Comparison of ENCODE assay signal across 19 mouse cellular contexts in genomic region chr6:52027181-52027580, GRCm38 (mm10).
"Had no signal": no experiment of that assay in that cellular context is flagged by ENCODE, and none has a peak within 500 bp of the region (broad histone marks: within the 10 kb centered on the region; RNA-seq: fewer than 3 reads in every experiment).

No protein-coding gene starts in this region.

- H3K9me3 ChIP-seq: midbrain, embryonic 10.5 days; neural tube, embryonic 13.5 days; neural tube, embryonic 15.5 days; stomach, embryonic 15.5 days had no signal

- H3K27me3 ChIP-seq: midbrain, embryonic 12.5 days; neural tube, embryonic 13.5 days; neural tube, embryonic 15.5 days; stomach, embryonic 15.5 days had no signal

- H3K9ac ChIP-seq: lung, embryonic 14.5 days; midbrain, embryonic 12.5 days; neural tube, embryonic 13.5 days; neural tube, embryonic 15.5 days; stomach, embryonic 15.5 days had no signal

- H3K27ac ChIP-seq: midbrain, embryonic 10.5 days; midbrain, embryonic 12.5 days; neural tube, embryonic 13.5 days; neural tube, embryonic 15.5 days; stomach, embryonic 15.5 days; stomach, postnatal 0 days had no signal

- H3K36me3 ChIP-seq: midbrain, embryonic 10.5 days; midbrain, embryonic 12.5 days; neural tube, embryonic 13.5 days; neural tube, embryonic 15.5 days; stomach, embryonic 15.5 days had no signal

- H3K4me1 ChIP-seq: neural tube, embryonic 15.5 days; stomach, embryonic 15.5 days had no signal

- H3K4me3 ChIP-seq: midbrain, embryonic 10.5 days; midbrain, embryonic 12.5 days; myocyte; neural tube, embryonic 13.5 days; neural tube, embryonic 15.5 days; stomach, embryonic 15.5 days had no signal

- DNase-seq: lung, adult 18-20 months; lung, embryonic 14.5 days; lung, postnatal 10 days; lung, postnatal 4 days; retina, postnatal 1 day; right cerebral cortex, adult 18-20 months; right cerebral cortex, postnatal 25 days; right cerebral cortex, postnatal 4 days; spleen, adult 18-20 months; thymus, adult 2 months; thymus, postnatal 25 days; thymus, postnatal 4 days had no signal
